Mouse (Mus musculus) adrenal gland, postnatal 25 days (tissue): Measurements from ENCODE around the gene Olfr1080. TPM values are rescaled to one million over a fixed set of nuclear protein-coding genes. Genes with fewer than 3 reads are reported as not detected.
A peak's percentile ranks its signal among the peaks of the same experiment; 100 is the strongest.
"Not testable (repeated sequence)": the region's sequence is repeated elsewhere in the genome, so short reads cannot be mapped to it uniquely, and the experiment has no call there.

Experiments
- DNase-seq: peaks from one replicate; pipeline ENCODE4 v3.0.0; 2021; ENCODE audit warnings: mixed read lengths
- long read RNA-seq: library from polyadenylated mRNA; stranded (forward); transcript quantifications from one replicate; pipeline ENCODE4 v2.0.0, GENCODE M21; 2021
- total RNA-seq: library from RNA; stranded (reverse); gene quantifications from 2 replicates; pipeline ENCODE4 v1.2.3, GENCODE M21; 2021

Gene Olfr1080
- not detected in 2 replicates for total RNA-seq
- long read RNA-seq, result 0 reads

GRCm38 (mm10) chr2:86558135-86558534 lies at the start of gene Olfr1080:
TSS of gene Olfr1080 (minus strand) at chr2:86558235.
- not testable (repeated sequence) for DNase-seq

- not testable (repeated sequence) for DNase-seq
Observed at GRCm38 (mm10) chr2:86598866-86599265, 40.8 kb upstream of the Olfr1080 start, which contains the start of gene Olfr1082. TSS of gene Olfr1082 (minus strand) at chr2:86598966.

GRCm38 (mm10) chr2:86542380-86542779 lies 15.7 kb downstream of the Olfr1080 start, which contains the start of gene Olfr1079:
TSS of gene Olfr1079 (minus strand) at chr2:86542480.
- DNase-seq, result no peak

GRCm38 (mm10) chr2:86530991-86531390 lies 27.0 kb downstream of the Olfr1080 start:
- DNase-seq, result peak; percentile 3

- DNase-seq, result no peak
Observed at GRCm38 (mm10) chr2:86508161-86508560, 49.9 kb downstream of the Olfr1080 start, which contains the start of gene Olfr1076. TSS of gene Olfr1076 (plus strand) at chr2:86508461.

Other genes starting within 250 kb of the Olfr1080 start
- not detected in 2 replicates for gene Olfr1053, start 243.0 kb downstream of the Olfr1080 start, total RNA-seq
- gene Olfr1054, start 222.8 kb downstream of the Olfr1080 start, total RNA-seq, result not detected in 2 replicates
- not detected in 2 replicates for gene Olfr1055, start 208.0 kb downstream of the Olfr1080 start, total RNA-seq
- not detected in 2 replicates for gene Olfr1056, start 195.8 kb downstream of the Olfr1080 start, total RNA-seq
- gene Olfr1057, start 179.8 kb downstream of the Olfr1080 start, total RNA-seq, result not detected in 2 replicates
- gene Olfr1058, start 169.7 kb downstream of the Olfr1080 start, total RNA-seq, result not detected in 2 replicates
- gene Olfr1061, start 144.2 kb downstream of the Olfr1080 start, total RNA-seq, result not detected in 2 replicates
- not detected in 2 replicates for gene Olfr1062, start 131.5 kb downstream of the Olfr1080 start, total RNA-seq
- gene Olfr1065, start 107.6 kb downstream of the Olfr1080 start, total RNA-seq, result not detected in 2 replicates
- gene Olfr1066, start 102.0 kb downstream of the Olfr1080 start, total RNA-seq, result not detected in 2 replicates
- not detected in 2 replicates for gene Olfr228, start 70.8 kb downstream of the Olfr1080 start, total RNA-seq
- not detected in 2 replicates for gene Olfr1076, start 49.8 kb downstream of the Olfr1080 start, total RNA-seq
- gene Olfr1079, start 15.8 kb downstream of the Olfr1080 start, total RNA-seq, result not detected in 2 replicates
- gene Olfr1082, start 40.7 kb upstream of the Olfr1080 start, total RNA-seq, result not detected in 2 replicates
- not detected in 2 replicates for gene Olfr1084, start 81.5 kb upstream of the Olfr1080 start, total RNA-seq
- gene Olfr1085, start 103.8 kb upstream of the Olfr1080 start, total RNA-seq, result not detected in 2 replicates
- gene Olfr1086, start 121.9 kb upstream of the Olfr1080 start, total RNA-seq, result not detected in 2 replicates
- gene Olfr1087, start 140.2 kb upstream of the Olfr1080 start, total RNA-seq, result not detected in 2 replicates
- gene Olfr1089, start 175.5 kb upstream of the Olfr1080 start, total RNA-seq, result not detected in 2 replicates
- not detected in 2 replicates for gene Olfr1090, start 200.8 kb upstream of the Olfr1080 start, total RNA-seq
- not detected in 2 replicates for gene Olfr1093, start 224.2 kb upstream of the Olfr1080 start, total RNA-seq